Mouse (Mus musculus) midbrain, embryonic 14.5 days (tissue): ENCODE measurements around the gene Pou2f3. TPM values are rescaled to one million over a fixed set of nuclear protein-coding genes. Genes with fewer than 3 reads are reported as not detected.
A peak's percentile ranks its signal among the peaks of the same experiment; 100 is the strongest.
"Not testable (repeated sequence)": the region's sequence is repeated elsewhere in the genome, so short reads cannot be mapped to it uniquely, and the experiment has no call there.

ENCODE experiments used
- ATAC-seq: fragments of 200-750 bp; cut with Nextera tagmentation; 2 replicates; pipeline ENCODE4 v1.8.0; 2017; ENCODE audit warnings: moderate number of reproducible peaks, moderate library complexity; ENCODE audit not compliant: low FRiP score, low TSS enrichment
- DNase-seq: peaks from one replicate; pipeline ENCODE4 v3.0.0-alpha.2; 2015
- H3K27ac ChIP-seq: fragments of 300-500 bp; sonication (generic); replicated peaks from 2 replicates; pipeline ENCODE4 v1.5.1; 2014; ENCODE audit warnings: mild to moderate bottlenecking, low read depth, low read length, moderate library complexity
- H3K27me3 ChIP-seq: fragments of 300-500 bp; sonication (generic); 2 replicates; pipeline ENCODE4 v1.6.1; 2014; ENCODE audit warnings: low read length, control low read depth, mixed read lengths; ENCODE audit not compliant: control insufficient read depth, insufficient read depth
- H3K36me3 ChIP-seq: fragments of 300-500 bp; sonication (generic); 2 replicates; pipeline ENCODE4 v1.6.1; 2014; ENCODE audit warnings: low read length, control low read depth; ENCODE audit not compliant: control insufficient read depth, insufficient read depth
- H3K4me1 ChIP-seq: fragments of 300-500 bp; sonication (generic); 2 replicates; pipeline ENCODE4 v1.6.1; 2014; ENCODE audit warnings: mild to moderate bottlenecking, antibody characterized with exemption, low read length, control low read depth; ENCODE audit not compliant: control insufficient read depth, insufficient read depth
- H3K4me2 ChIP-seq: fragments of 300-500 bp; sonication (generic); 2 replicates; pipeline ENCODE4 v1.6.1; 2014; ENCODE audit warnings: mild to moderate bottlenecking, low read length, moderate library complexity
- H3K4me3 ChIP-seq: fragments of 300-500 bp; sonication (generic); replicated peaks from 2 replicates; pipeline ENCODE4 v1.5.1; 2014; ENCODE audit warnings: low read depth, low read length
- H3K9ac ChIP-seq: fragments of 300-500 bp; sonication (generic); replicated peaks from 2 replicates; pipeline ENCODE4 v1.6.1; 2014; ENCODE audit warnings: mild to moderate bottlenecking, low read length, moderate library complexity
- H3K9me3 ChIP-seq: fragments of 300-500 bp; sonication (generic); 2 replicates; pipeline ENCODE4 v1.6.1; 2016; ENCODE audit warnings: low read length, control low read depth, mixed read lengths; ENCODE audit not compliant: control insufficient read depth
- WGBS: fragments of 180-500 bp; shearing (Covaris S2); extraction: QIAGEN DNeasy Blood & Tissue Kit; methylation state at CpG from one replicate; pipeline ENCODE4 v1.1.7; 2014; 5-methylcytosine and 5-hydroxymethylcytosine counted together
- polyA plus RNA-seq: library from polyadenylated mRNA; unstranded; fragments of >200 nt; fragmentation: Nextera tagmentation; extraction: Ambion mirVana; gene quantifications from 2 replicates; pipeline ENCODE4 v1.2.1, GENCODE M21; 2014

Pou2f3 gene
- polyA plus RNA-seq, 1 experiment from 2014 or later = not detected

DNA sequence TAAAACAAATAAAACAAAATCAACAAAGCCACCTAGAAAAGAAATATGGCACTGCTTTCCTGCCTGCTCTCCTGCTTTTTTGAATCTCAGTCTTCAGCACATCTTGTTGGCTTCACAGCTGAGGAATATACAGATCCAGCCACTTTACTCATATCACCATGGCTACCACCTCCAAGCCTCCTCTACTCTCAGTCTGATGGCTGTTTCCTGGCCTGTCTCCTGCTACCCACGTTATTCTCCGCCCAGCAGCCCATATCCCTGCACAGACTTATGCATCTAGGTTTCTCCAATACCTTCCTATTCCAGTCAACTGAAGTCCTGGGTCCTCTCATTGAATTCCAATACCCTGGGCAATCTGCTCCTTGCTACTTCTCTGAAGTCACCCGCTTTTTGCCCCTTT, 76.6 kb downstream of the Pou2f3 start:
- no peaks in the 10 kb centered on the region for H3K36me3 ChIP-seq
- H3K4me2 ChIP-seq = no peak overlapping the region
- H3K27me3 ChIP-seq = no peaks in the 10 kb centered on the region
- ATAC-seq = no peak
- no peaks in the 10 kb centered on the region for H3K9me3 ChIP-seq
- no peaks in the 10 kb centered on the region for H3K4me1 ChIP-seq
- WGBS = 79% methylated on average over 3 of the region's 3 CpGs
- H3K27ac ChIP-seq = no peak overlapping the region
- DNase-seq = no peak
- no peak overlapping the region for H3K9ac ChIP-seq
- H3K4me3 ChIP-seq = no peak overlapping the region

DNA sequence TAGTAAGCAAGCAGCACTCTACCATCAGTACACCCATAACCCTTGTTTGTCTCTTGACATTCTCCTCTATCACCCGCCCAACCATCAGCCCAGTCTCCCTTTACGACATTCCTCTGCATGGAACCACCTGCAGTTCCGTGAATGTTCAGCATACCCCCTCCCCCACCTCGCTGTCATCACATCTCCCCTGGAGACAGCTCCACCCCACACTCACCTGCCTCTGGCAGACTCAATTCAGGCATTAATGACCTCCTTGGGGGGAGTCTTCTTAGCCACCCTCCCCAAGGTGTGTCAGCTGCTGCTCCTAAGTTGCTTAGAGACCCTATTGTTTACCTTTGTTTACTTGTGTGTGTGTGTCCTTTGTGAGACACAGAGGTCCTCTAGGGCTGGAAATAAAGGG, 77.8 kb downstream of the Pou2f3 start:
- H3K27me3 ChIP-seq = no peaks in the 10 kb centered on the region
- no peaks in the 10 kb centered on the region for H3K9me3 ChIP-seq
- no peaks in the 10 kb centered on the region for H3K36me3 ChIP-seq
- H3K27ac ChIP-seq = no peak overlapping the region
- DNase-seq = no peak
- 40% methylated on average over 4 of the region's 4 CpGs for WGBS
- no peaks in the 10 kb centered on the region for H3K4me1 ChIP-seq
- no peak overlapping the region for H3K4me3 ChIP-seq
- no peak overlapping the region for H3K9ac ChIP-seq
- H3K4me2 ChIP-seq = no peak overlapping the region
- no peak for ATAC-seq

DNA sequence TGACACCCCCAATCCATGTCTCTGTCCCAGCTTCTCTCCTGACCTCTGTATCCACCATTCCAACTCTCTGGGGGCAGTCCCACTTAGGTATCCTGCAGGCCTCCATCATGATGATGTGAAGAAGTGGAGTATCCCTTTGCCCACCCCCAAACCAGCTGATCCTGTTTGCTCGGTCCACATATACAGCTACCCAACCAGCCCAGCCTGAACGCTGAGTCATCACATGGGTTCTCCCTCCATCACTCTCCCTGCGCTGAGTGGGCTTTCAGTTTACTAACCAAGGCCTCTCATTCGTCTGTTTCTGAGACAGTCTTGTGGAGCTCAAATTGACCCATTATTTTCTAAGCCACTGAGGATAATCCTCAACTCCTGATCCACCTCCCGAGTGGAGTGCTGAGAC, 78.2 kb downstream of the Pou2f3 start:
- H3K4me2 ChIP-seq = no peak overlapping the region
- no peaks in the 10 kb centered on the region for H3K27me3 ChIP-seq
- H3K9me3 ChIP-seq = no peaks in the 10 kb centered on the region
- WGBS = 80% methylated on average over 5 of the region's 5 CpGs
- no peak overlapping the region for H3K27ac ChIP-seq
- H3K4me1 ChIP-seq = no peaks in the 10 kb centered on the region
- DNase-seq (no peak), ATAC-seq (no peak)
- no peak overlapping the region for H3K9ac ChIP-seq
- no peaks in the 10 kb centered on the region for H3K36me3 ChIP-seq
- no peak overlapping the region for H3K4me3 ChIP-seq

DNA sequence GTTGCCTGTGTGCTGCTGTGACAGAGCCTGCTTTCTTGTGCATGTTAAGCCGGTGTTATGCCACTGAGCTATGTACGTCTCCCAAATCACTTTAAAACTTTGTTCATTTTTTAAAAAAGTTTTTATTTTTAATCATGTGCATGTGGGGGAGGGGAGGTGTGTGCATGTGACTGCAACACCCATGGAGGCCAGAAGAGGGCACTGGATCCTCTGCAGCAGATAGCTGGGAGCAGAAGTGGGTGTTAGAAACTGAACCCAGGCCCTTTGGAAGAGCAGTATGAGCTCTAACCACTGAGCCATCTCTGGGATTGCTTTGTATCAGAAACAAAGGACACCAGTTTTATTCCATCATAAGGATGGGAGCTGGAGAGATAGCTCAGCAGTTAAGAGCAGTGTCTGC, 79.5 kb downstream of the Pou2f3 start:
- Histone ChIP-seq H3K4me1 (no peaks in the 10 kb centered on the region), H3K27ac (no peak overlapping the region), H3K9me3 (no peaks in the 10 kb centered on the region), H3K9ac (no peak overlapping the region), H3K4me3 (no peak overlapping the region), H3K36me3 (no peaks in the 10 kb centered on the region), H3K27me3 (no peaks in the 10 kb centered on the region), H3K4me2 (no peak overlapping the region)
- 96% methylated on average over 2 of the region's 2 CpGs for WGBS
- DNase-seq = no peak
- no peak for ATAC-seq

DNA sequence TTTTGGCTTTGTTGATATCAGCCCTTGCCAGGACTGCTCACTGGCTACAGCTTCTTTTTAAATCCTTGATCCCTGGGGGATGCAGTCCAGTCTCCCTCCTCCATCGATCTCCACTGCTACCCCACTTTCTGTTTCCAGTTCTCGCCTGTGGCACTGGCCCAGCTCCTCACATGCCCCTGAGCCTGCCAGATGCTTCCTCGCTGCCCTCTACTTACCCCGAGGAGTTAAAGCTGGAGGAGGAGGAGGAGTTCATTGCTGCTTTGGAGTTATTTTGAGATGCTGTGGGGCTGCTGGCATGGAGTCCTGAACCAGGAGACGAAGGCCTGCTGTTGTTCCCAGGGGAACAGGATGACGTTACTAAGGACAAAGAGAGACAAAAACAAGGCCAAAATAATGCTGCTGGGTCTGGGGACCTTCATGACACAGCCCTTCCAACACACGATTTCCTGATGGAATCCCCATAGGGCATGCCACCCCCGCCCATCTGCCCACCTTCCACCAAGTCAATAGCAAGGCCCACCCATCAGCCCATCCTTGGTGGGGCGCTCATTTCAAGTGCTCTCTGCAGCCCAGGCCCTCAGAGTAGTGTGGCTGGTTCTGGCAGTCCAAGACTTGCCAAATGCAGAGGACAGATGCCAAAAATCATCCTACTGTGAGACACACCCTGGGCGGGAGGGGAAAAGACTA, 82.9 kb downstream of the Pou2f3 start:
- H3K4me3 ChIP-seq = no peak overlapping the region
- no peaks in the 10 kb centered on the region for H3K4me1 ChIP-seq
- WGBS = 72% methylated on average over 10 of the region's 10 CpGs
- no peaks in the 10 kb centered on the region for H3K9me3 ChIP-seq
- DNase-seq = no peak
- no peak overlapping the region for H3K4me2 ChIP-seq
- no peak overlapping the region for H3K9ac ChIP-seq
- H3K27me3 ChIP-seq = no peaks in the 10 kb centered on the region
- H3K27ac ChIP-seq = no peak overlapping the region
- ATAC-seq = no peak
- H3K36me3 ChIP-seq = no peaks in the 10 kb centered on the region

DNA sequence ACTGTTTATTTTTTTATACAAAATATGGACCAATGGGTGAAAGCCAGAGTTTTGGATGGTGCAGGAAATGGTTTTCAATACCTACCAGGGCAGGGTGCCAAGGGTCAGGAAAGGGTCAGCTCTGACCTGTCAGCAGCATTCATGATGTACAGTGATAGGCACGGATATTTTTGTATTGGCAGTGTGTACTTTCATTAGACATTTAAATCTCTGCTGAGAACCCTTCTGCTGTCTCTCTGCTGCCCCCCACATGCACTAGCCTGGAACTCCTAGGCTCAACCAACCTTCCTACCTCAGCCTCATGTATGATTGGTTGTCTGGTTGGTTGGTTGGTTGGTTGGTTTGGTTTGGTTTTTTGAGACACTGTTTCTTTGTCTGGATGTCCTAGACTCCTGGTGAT, 87.8 kb downstream of the Pou2f3 start:
- DNase-seq = no peak
- Histone ChIP-seq H3K4me3 (no peak overlapping the region), H3K9ac (no peak overlapping the region), H3K27me3 (no peaks in the 10 kb centered on the region), H3K27ac (no peak overlapping the region), H3K9me3 (no peaks in the 10 kb centered on the region), H3K4me1 (no peaks in the 10 kb centered on the region), H3K4me2 (no peak overlapping the region), H3K36me3 (no peaks in the 10 kb centered on the region)
- WGBS = 62% methylated on average over 1 of the region's 1 CpGs
- no peak for ATAC-seq

DNA sequence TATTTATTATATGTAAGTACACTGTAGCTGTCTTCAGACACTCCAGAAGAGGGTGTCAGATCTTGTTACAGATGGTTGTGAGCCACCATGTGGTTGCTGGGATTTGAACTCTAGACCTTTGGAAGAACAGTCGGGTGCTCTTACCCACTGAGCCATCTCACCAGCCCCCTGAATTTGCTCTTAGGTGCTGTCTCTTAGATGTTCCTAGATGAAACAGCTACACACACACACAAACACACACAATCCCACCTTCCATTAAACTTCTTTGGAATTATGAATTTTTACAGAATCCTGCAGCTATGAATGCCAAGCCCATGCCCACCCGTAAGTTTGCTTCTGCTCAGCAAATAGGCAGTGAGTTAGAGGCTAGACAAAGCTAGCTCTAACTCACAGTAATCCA, 88.2 kb downstream of the Pou2f3 start:
- not testable (repeated sequence) for H3K36me3 ChIP-seq, H3K9ac ChIP-seq, ATAC-seq, H3K4me3 ChIP-seq, H3K27ac ChIP-seq, H3K9me3 ChIP-seq, H3K4me2 ChIP-seq, H3K4me1 ChIP-seq, H3K27me3 ChIP-seq, DNase-seq
- 93% methylated on average over 2 of the region's 2 CpGs for WGBS

DNA sequence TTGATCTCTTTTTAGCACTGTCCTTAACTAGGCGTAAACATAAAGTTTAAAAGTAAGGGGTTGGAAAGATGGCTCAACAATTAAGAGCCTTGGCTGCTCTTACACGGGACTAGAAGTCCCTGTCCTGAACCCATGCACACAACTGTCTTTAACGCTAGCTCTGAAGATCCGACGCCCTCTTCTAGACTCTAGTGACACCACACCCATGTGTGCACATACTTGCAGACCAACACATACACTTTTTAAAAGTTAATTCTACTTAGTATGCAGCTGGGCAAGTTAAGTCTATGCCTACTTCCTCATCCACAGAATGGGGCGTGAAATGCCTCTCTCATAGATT, 93.2 kb downstream of the Pou2f3 start:
- H3K4me3 ChIP-seq = no peak overlapping the region
- no peaks in the 10 kb centered on the region for H3K27me3 ChIP-seq
- peak overlapping the region; percentile 76 for H3K4me2 ChIP-seq
- no peak overlapping the region for H3K9ac ChIP-seq
- no peak overlapping the region for H3K27ac ChIP-seq
- ATAC-seq (no peak), DNase-seq (no peak)
- H3K9me3 ChIP-seq = no peaks in the 10 kb centered on the region
- no peaks in the 10 kb centered on the region for H3K36me3 ChIP-seq
- peaks cover 10% of the 10 kb centered on the region; the same call in 1 of the 2 replicates for H3K4me1 ChIP-seq
- 86% methylated on average over 6 of the region's 6 CpGs for WGBS

DNA sequence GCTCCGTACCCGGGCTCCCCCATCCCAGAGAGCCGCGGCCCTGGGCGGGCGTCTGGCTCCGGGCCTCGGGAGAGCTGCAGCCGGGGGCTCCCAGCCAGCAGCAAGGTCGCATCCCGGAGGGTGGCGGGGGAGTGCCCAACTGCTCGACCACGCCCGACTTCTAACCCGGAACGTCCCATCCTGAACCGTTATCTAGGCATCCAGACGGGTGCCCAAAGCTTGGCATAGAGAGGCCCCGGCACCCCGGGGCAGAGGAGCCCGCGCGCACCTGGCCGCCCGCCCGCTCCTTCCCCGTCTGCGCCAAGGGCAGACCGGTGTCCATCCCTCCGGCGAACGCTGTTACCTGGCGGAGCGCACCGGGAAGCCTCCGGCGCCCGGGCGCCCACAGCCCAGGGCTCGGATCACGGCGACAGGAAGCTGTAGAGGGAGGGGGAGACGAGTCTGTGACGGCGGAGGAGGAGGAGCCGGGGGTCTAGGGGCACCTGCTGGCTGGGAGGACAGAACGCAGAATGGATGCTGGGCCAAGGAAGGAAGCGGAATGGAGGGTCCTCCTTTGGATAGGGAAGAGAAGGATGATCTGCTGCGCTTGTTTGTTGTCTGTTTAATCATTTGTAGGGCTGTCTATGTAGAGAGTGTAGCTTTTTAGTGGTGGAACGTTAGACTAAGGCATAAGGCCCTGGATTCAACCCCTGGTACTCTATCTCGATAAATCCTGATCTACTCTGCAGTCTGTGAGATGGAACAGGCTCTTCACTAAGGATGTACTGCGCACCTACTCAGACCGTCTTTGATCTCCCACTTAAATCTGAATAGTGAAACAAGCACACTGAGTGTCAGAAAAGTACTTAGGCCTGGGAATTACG, 93.8 kb downstream of the Pou2f3 start, which contains the start of gene Tmem136:
Gene Tmem136 (minus strand): TSS at position 437 of the 863 bp plus-strand sequence.
- H3K4me2 ChIP-seq = peak within 1 kb of the TSS; percentile 76

More for the DNA sequence above, 93.8 kb downstream of the Pou2f3 start, which contains the start of gene Tmem136:
- Histone ChIP-seq H3K27ac (peak within 1 kb of the TSS; percentile 47), H3K4me3 (peak within 1 kb of the TSS; percentile 83), H3K4me1 (peaks cover 10% of the 10 kb centered on the region; the same call in 1 of the 2 replicates), H3K36me3 (peaks cover 4% of the 10 kb centered on the region), H3K27me3 (no peaks in the 10 kb centered on the region), H3K9ac (peak within 1 kb of the TSS; percentile 73), H3K9me3 (no peaks in the 10 kb centered on the region)
- DNase-seq (peak; percentile 89), ATAC-seq (peak; percentile 91)
- 3% methylated on average over 55 of the region's 55 CpGs for WGBS
